Mouse (Mus musculus) limb, embryonic 12.5 days (tissue): ENCODE results near the gene Cdkn2a. TPM values are rescaled to one million over a fixed set of nuclear protein-coding genes. Genes with fewer than 3 reads are reported as not detected.

ENCODE experiments used
- ATAC-seq: fragments of 200-750 bp; cut with Nextera tagmentation; 2 replicates; pipeline ENCODE4 v1.8.0; 2017; ENCODE audit warnings: low read depth, moderate TSS enrichment; ENCODE audit not compliant: insufficient number of reproducible peaks, insufficient read depth, low FRiP score, low TSS enrichment
- H3K27ac ChIP-seq: fragments of 300-500 bp; sonication (generic); 2 replicates; pipeline ENCODE4 v1.5.1; 2016; ENCODE audit warnings: mild to moderate bottlenecking, moderate library complexity
- H3K27me3 ChIP-seq: fragments of 300-500 bp; sonication (generic); 2 replicates; pipeline ENCODE4 v1.6.1; 2016; ENCODE audit warnings: mild to moderate bottlenecking, moderate library complexity
- H3K36me3 ChIP-seq: fragments of 300-500 bp; sonication (generic); 2 replicates; pipeline ENCODE4 v1.6.1; 2016; ENCODE audit warnings: mild to moderate bottlenecking, moderate library complexity
- H3K4me1 ChIP-seq: fragments of 300-500 bp; sonication (generic); replicated peaks from 2 replicates; pipeline ENCODE4 v1.6.1; 2016
- H3K4me2 ChIP-seq: fragments of 300-500 bp; sonication (generic); 2 replicates; pipeline ENCODE4 v1.6.1; 2016; ENCODE audit warnings: mild to moderate bottlenecking, moderate library complexity
- H3K4me3 ChIP-seq: fragments of 300-500 bp; sonication (generic); replicated peaks from 2 replicates; pipeline ENCODE4 v1.5.1; 2016; ENCODE audit warnings: mild to moderate bottlenecking
- H3K9ac ChIP-seq: fragments of 300-500 bp; sonication (generic); replicated peaks from 2 replicates; pipeline ENCODE4 v1.6.1; 2016; ENCODE audit warnings: mild to moderate bottlenecking, moderate library complexity
- H3K9me3 ChIP-seq: fragments of 300-500 bp; sonication (generic); 2 replicates; pipeline ENCODE4 v1.6.1; 2016; ENCODE audit warnings: mild to moderate bottlenecking, moderate library complexity
- WGBS: fragments of 180-500 bp; shearing (Covaris S2); methylation state at CpG from one replicate; pipeline ENCODE4 v1.1.7; 2016; 5-methylcytosine and 5-hydroxymethylcytosine counted together
- polyA plus RNA-seq: library from polyadenylated mRNA; unstranded; fragments of >200 nt; fragmentation: Nextera tagmentation; extraction: Ambion mirVana; gene quantifications from 2 replicates; pipeline ENCODE4 v1.2.1, GENCODE M21; 2016

Cdkn2a gene
- polyA plus RNA-seq, 1 experiment from 2014 or later = not detected

DNA sequence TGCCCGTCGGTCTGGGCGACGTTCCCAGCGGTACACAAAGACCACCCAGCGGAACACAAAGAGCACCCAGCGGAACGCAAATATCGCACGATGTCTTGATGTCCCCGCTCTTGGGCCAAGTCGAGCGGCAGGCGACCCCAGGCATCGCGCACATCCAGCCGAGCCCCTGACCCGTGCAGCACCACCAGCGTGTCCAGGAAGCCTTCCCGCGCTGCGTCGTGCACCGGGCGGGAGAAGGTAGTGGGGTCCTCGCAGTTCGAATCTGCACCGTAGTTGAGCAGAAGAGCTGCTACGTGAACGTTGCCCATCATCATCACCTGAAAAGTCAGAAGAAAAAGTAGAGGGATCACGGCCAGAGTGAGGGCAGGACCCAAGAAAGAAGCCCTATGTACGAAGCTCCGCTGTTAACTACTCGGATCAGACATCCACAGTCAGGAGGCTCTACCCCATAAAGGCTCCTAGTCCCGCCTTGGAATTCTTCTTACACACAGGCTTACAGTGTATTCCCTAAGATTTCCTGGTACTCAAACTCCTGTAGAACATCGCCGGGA lies 17.7 kb downstream of the Cdkn2a start:
- Histone ChIP-seq H3K4me1 (no peaks in the 10 kb centered on the region), H3K9me3 (no peaks in the 10 kb centered on the region), H3K36me3 (no peaks in the 10 kb centered on the region), H3K27ac (no peak overlapping the region), H3K4me3 (no peak overlapping the region), H3K4me2 (no peak overlapping the region), H3K9ac (no peak overlapping the region), H3K27me3 (peaks cover 93% of the 10 kb centered on the region)
- under 1% methylated on average over 37 of the region's 37 CpGs for WGBS
- no peak for ATAC-seq

DNA sequence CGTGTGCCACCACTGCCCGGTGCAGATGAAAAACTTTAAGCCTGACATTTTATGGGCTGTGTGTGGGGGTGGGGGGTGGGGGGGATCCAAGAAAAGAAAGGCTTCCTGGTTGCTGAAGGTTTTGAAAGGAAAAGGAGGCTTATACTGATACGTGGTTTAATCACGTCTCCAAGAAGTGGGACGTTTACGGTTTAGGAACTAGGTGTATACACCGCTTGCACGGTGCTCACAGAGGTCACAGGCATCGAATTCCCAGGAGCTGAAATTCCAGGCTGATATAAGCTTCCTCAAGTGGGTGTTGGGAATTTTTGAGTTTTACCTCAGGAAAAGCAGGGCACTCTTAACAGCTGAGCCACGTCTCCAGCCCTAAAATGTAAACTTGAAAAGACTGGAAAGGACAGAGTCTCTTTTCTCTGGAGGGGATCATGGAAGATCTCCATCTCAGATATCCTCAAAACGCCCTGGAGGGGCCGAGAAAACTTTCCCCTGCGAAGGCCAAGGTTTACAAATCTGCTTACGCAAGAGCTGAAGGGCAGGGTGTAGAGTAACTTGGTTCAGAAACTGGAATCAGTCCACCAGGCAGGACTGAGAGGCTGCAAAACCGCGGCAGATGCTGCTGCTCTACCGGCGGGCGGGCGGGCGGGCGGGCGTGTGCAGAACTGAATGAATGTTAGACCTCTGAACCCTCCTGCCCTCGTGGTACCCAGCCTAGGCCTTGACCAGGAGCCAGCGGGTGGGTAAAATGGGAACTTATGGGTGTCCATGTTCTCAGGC lies 18.5 kb downstream of the Cdkn2a start:
- H3K9me3 ChIP-seq = no peaks in the 10 kb centered on the region
- no peaks in the 10 kb centered on the region for H3K36me3 ChIP-seq
- no peak for ATAC-seq
- H3K27me3 ChIP-seq = peaks cover 91% of the 10 kb centered on the region
- H3K4me3 ChIP-seq = no peak overlapping the region
- no peak overlapping the region for H3K27ac ChIP-seq
- H3K9ac ChIP-seq = no peak overlapping the region
- H3K4me2 ChIP-seq = no peak overlapping the region
- no peaks in the 10 kb centered on the region for H3K4me1 ChIP-seq
- 2% methylated on average over 25 of the region's 25 CpGs for WGBS

DNA sequence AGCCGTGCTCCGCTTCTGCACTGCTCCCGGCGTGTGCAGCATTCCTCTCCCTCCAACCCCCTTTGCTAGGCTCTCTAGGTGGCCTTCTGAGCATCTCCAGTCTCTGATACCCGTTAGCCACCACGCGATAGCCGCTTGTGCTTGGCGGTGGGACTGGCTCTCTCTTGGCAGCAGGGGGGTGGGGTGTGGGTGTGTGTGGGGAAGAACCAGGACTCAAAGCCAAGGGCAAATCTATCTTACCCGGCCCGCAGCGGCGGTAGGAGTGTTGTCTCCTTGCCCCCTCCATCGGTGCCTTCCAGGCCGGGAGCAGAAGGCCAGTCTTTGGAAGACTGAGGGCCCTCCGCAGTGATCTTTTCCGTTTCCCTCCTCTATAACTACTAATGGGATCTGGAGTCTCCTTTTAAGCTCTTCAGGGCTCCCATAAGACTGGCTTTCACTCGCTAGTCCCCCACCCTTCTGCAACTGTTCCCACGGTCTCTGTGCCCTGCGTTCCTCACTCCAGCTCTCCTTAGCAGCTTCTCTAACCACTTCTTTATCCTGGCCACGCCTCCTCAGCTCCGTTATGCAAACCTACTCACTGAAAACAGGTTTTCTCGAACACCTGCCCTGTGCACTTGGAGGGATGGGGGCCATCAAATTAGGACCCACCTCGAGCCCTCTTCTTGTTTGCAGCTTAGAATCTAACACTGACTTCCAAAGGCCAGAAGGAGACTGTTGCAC lies 19.5 kb downstream of the Cdkn2a start:
- no peak overlapping the region for H3K4me3 ChIP-seq
- no peak overlapping the region for H3K9ac ChIP-seq
- H3K27me3 ChIP-seq = peaks cover 90% of the 10 kb centered on the region
- ATAC-seq = no peak; the same call in 1 of the 2 replicates
- no peaks in the 10 kb centered on the region for H3K36me3 ChIP-seq
- under 1% methylated on average over 24 of the region's 24 CpGs for WGBS
- H3K27ac ChIP-seq = no peak overlapping the region
- no peaks in the 10 kb centered on the region for H3K9me3 ChIP-seq
- no peak overlapping the region for H3K4me2 ChIP-seq
- no peaks in the 10 kb centered on the region for H3K4me1 ChIP-seq

DNA sequence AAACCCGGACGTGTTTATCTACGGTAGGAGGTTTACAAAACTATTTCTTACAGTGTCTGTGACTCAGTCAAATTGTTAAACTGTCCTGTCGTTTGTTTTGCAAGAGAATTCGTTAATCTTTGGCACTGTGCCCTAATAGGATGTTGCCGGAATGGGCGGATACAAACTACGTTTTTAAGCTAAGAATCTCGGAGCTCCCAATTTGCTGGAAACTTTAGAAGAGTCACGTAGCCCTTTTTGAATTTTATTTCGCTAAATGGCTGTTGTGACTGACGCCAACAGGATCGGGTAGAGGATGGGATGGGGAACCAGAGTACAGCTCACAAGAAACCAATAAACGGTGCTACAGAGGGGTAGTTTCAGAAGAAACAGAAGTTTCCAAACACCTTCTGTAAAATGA lies 20.4 kb downstream of the Cdkn2a start:
- no peaks in the 10 kb centered on the region for H3K4me1 ChIP-seq
- 1% methylated on average over 14 of the region's 14 CpGs for WGBS

DNA sequence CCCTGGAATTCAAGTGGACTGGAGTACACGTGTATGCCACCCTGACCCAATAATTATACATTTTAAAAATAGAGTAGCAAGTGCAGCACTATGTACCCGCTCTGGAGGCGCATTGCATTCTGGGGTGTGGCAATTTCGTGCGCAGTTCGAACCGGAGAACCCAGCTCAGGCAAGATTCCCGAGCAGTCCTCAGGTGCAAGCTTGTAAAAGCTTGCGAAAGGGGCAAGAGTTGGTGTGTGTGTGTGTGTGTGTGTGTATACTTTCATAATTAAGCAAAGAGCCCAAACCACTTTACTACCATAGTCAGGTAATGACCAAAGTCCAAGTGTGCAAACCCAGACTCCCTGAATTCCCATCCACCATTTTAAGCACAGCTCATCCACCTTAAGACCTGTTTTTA lies 20.9 kb downstream of the Cdkn2a start:
- Histone ChIP-seq H3K27me3 (peaks cover 79% of the 10 kb centered on the region), H3K27ac (no peak overlapping the region), H3K4me1 (no peaks in the 10 kb centered on the region), H3K9me3 (no peaks in the 10 kb centered on the region), H3K9ac (no peak overlapping the region), H3K4me3 (no peak overlapping the region), H3K36me3 (no peaks in the 10 kb centered on the region), H3K4me2 (no peak overlapping the region)
- under 1% methylated on average over 9 of the region's 9 CpGs for WGBS
- no peak for ATAC-seq

More for the DNA sequence above, 20.4 kb downstream of the Cdkn2a start:
- Histone ChIP-seq H3K27ac (no peak overlapping the region), H3K9ac (no peak overlapping the region), H3K27me3 (peaks cover 83% of the 10 kb centered on the region), H3K4me3 (no peak overlapping the region), H3K4me2 (no peak overlapping the region), H3K9me3 (no peaks in the 10 kb centered on the region), H3K36me3 (no peaks in the 10 kb centered on the region)
- no peak for ATAC-seq

DNA sequence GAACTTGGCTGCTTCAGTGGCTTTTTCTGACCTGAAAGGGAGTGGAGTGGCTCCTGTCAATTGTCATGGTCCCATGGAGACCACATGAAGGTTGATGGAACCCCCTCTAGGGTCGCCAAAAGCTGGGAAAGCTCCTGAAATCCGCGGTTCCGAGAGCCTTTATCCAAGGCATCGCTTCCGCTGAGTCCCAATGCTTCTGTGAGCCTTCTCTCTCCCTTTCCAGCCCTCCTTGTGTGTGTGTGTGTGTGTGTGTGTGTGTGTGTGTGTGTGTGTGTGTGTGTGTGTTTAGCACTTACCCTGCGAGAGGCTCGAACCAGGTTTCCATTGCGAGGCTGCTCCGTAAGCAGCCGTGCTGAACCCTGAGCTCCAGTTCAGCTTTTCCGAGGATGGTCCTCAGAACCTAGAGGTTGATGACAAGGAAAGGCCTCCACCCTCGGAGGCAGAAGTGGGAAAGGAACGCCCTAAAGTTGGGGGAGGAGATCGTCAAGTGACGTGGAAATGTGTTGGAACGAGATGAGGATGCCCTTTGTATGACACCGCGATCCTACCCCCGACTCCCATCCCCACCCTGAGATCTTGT lies 21.4 kb downstream of the Cdkn2a start:
- no peak overlapping the region for H3K27ac ChIP-seq
- no peaks in the 10 kb centered on the region for H3K9me3 ChIP-seq
- no peak overlapping the region for H3K9ac ChIP-seq
- H3K4me2 ChIP-seq = no peak overlapping the region
- H3K4me1 ChIP-seq = no peaks in the 10 kb centered on the region
- H3K27me3 ChIP-seq = peaks cover 75% of the 10 kb centered on the region
- no peaks in the 10 kb centered on the region for H3K36me3 ChIP-seq
- no peak for ATAC-seq
- no peak overlapping the region for H3K4me3 ChIP-seq
- WGBS = 1% methylated on average over 20 of the region's 20 CpGs

DNA sequence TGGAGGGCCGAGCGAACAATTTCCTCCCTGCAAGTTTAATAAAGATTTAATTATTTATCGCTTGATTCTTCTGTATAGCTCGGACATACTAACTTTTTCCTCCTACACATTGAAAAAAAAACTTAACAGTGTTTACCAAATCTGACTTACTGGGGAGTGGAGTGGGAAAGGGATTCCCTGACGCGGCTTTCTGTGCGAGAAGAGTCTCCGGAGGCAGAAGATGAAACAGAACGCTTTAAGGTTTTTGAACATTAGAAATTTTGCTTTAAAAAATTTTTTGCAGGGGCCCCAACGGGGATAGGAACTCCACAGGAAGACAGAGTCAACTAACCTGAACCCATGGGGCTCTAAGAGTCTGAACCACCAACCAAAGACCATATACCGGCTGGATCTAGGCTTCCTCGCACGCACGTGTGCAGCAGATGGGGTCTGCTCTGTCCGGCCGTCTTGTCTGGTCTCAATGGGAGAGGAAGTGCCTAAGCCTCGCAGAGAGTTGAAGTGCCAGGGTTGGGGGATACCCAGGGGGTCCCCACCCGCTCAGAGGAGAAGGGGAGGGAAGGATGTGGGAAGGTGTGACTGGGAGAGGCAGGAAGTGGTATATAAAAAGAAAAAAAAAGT lies 22.2 kb downstream of the Cdkn2a start:
- Histone ChIP-seq H3K27ac (no peak overlapping the region), H3K27me3 (peaks cover 69% of the 10 kb centered on the region), H3K4me2 (no peak overlapping the region), H3K9me3 (no peaks in the 10 kb centered on the region), H3K36me3 (no peaks in the 10 kb centered on the region), H3K4me3 (no peak overlapping the region), H3K4me1 (no peaks in the 10 kb centered on the region), H3K9ac (no peak overlapping the region)
- 4% methylated on average over 18 of the region's 18 CpGs for WGBS
- no peak for ATAC-seq

DNA sequence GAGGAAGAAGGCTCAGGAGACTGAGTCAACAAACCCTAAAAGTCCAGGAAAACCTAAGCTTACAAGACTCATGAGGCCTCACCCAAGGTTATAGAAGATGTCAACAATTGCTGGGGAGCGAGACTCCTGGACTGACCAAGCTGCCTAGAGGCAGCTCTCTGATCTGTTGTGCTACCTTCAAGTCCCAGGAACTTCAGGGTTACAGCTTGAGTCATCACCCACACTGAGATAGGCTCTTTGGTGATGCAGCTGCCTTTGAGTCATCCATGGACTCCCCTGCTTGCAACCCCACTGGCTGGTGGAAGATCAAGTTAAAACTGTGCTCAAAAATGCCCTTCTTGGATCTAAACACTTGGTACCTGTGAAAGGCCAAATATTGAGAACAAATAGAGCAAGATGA lies 36.7 kb downstream of the Cdkn2a start:
- no peak overlapping the region for H3K27ac ChIP-seq
- H3K4me1 ChIP-seq = no peaks in the 10 kb centered on the region
- H3K4me3 ChIP-seq = no peak overlapping the region
- H3K9ac ChIP-seq = no peak overlapping the region
- no peaks in the 10 kb centered on the region for H3K9me3 ChIP-seq
- H3K27me3 ChIP-seq = peaks cover 7% of the 10 kb centered on the region
- no peak overlapping the region for H3K4me2 ChIP-seq
- 78% methylated on average over 1 of the region's 1 CpGs for WGBS
- no peak for ATAC-seq
- no peaks in the 10 kb centered on the region for H3K36me3 ChIP-seq

DNA sequence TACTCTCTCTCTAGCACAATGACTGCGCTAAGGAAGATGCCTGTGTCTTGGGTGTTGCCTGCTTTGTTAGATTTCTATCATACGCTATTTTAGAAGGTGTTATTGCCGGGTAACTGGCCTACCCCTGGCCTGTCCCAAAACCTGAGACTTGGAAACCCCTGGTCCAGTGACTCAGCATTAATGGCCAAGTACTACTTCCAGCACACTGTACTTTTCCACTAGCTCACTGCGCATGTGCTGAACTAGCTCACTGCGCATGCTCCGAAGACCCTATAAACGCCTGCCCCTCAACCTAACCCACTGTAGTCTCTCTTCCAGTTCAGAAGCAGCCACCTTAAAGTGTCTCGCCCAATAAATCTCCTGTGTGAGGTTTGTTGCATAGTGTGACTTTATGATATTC lies 60.0 kb downstream of the Cdkn2a start:
- ATAC-seq = no peak
- H3K4me3 ChIP-seq = no peak overlapping the region
- no peaks in the 10 kb centered on the region for H3K4me1 ChIP-seq
- H3K36me3 ChIP-seq = no peaks in the 10 kb centered on the region
- WGBS = 88% methylated on average over 8 of the region's 8 CpGs
- H3K4me2 ChIP-seq = no peak overlapping the region
- H3K9ac ChIP-seq = no peak overlapping the region
- H3K9me3 ChIP-seq = no peaks in the 10 kb centered on the region
- no peaks in the 10 kb centered on the region for H3K27me3 ChIP-seq
- H3K27ac ChIP-seq = no peak overlapping the region
